Mouse (Mus musculus) layer of hippocampus, adult 8-10 months (tissue): ENCODE results near the gene Sidt2. TPM values are rescaled to one million over a fixed set of nuclear protein-coding genes. Genes with fewer than 3 reads are reported as not detected.

Experiments used
- DNase-seq, 2 experiments: peaks; one replicate each; pipeline ENCODE4 v3.0.0; 2022; ENCODE audit warnings: low spot score in 2 of 2
- total RNA-seq, 4 experiments: library from RNA; stranded (reverse); gene quantifications; 2 replicates each; pipeline ENCODE4 v1.2.4; 2022

Sidt2 gene
- 10 to 100 TPM; 67.6 to 81.0 (median 74.0) TPM for total RNA-seq

GRCm38 (mm10) chr9:45955107-45955963 lies at the start of gene Sidt2:
Gene Sidt2, minus strand, starts transcription at chr9:45955258.
- peak; percentile 82 to 91 for DNase-seq

- DNase-seq = no peak
Observed at GRCm38 (mm10) chr9:46004529-46004928, 49.5 kb upstream of the Sidt2 start.

GRCm38 (mm10) chr9:46003729-46004128 lies 48.7 kb upstream of the Sidt2 start:
- peak; percentile 61 to 86 for DNase-seq

- peak in 1 of 2 experiments; percentile 39 for DNase-seq
Observed at GRCm38 (mm10) chr9:45999009-45999408, 44.0 kb upstream of the Sidt2 start.

- peak; percentile 34 to 60 for DNase-seq
Observed at GRCm38 (mm10) chr9:45985229-45985567, 30.1 kb upstream of the Sidt2 start.

GRCm38 (mm10) chr9:45984409-45985228 lies 29.6 kb upstream of the Sidt2 start:
- DNase-seq = peak; percentile 78 to 87

GRCm38 (mm10) chr9:45983676-45984408 lies 28.8 kb upstream of the Sidt2 start:
- no peak for DNase-seq

GRCm38 (mm10) chr9:45981331-45981730 lies 26.3 kb upstream of the Sidt2 start:
- no peak for DNase-seq

GRCm38 (mm10) chr9:45980611-45981010 lies 25.6 kb upstream of the Sidt2 start:
- DNase-seq = no peak

- no peak for DNase-seq
Observed at GRCm38 (mm10) chr9:45979778-45980177, 24.7 kb upstream of the Sidt2 start.

- DNase-seq = no peak
Observed at GRCm38 (mm10) chr9:45976884-45977283, 21.8 kb upstream of the Sidt2 start.

- DNase-seq = no peak
Observed at GRCm38 (mm10) chr9:45963577-45963976, 8.5 kb upstream of the Sidt2 start.

GRCm38 (mm10) chr9:45961855-45962254 lies 6.8 kb upstream of the Sidt2 start:
- no peak for DNase-seq

- DNase-seq = no peak
Observed at GRCm38 (mm10) chr9:45959661-45960060, 4.6 kb upstream of the Sidt2 start.

GRCm38 (mm10) chr9:45958851-45959250 lies 3.8 kb upstream of the Sidt2 start:
- DNase-seq = no peak

GRCm38 (mm10) chr9:45958023-45958670 lies 3.1 kb upstream of the Sidt2 start:
- DNase-seq = no peak

- DNase-seq = peak in 1 of 2 experiments; percentile 35
Observed at GRCm38 (mm10) chr9:45954294-45955106, 558 bp downstream of the Sidt2 start.

- DNase-seq = no peak
Observed at GRCm38 (mm10) chr9:45953511-45954293, 1.4 kb downstream of the Sidt2 start.

GRCm38 (mm10) chr9:45952890-45953289 lies 2.2 kb downstream of the Sidt2 start:
- no peak for DNase-seq
